23 mouse cellular contexts compared by ENCODE assay signal in genomic region chr4:128499980-128500379, GRCm38 (mm10).
A peak's percentile ranks its signal among the peaks of the same experiment; 100 is the strongest.
DNase-seq lines count a peak whose midpoint lies in the region; ATAC-seq and TF ChIP-seq lines count a peak whose summit lies in the region.
"Had no signal": no experiment of that assay in that cellular context is flagged by ENCODE, and none has a peak within 500 bp of the region (broad histone marks: within the 10 kb centered on the region; RNA-seq: fewer than 3 reads in every experiment).

No protein-coding gene starts in this region.

- H3K4me1 ChIP-seq in forebrain, postnatal 0 days (ENCODE audit: insufficient read depth): no peaks in the 10 kb centered on the region
- peaks cover 4% of the 10 kb centered on the region; the same call in 1 of the 2 replicates for H3K4me1 ChIP-seq in forebrain, embryonic 12.5 days
- H3K4me1 ChIP-seq in midbrain, postnatal 0 days (ENCODE audit: insufficient read depth, low read length): no peaks in the 10 kb centered on the region
- H3K4me1 ChIP-seq in midbrain, embryonic 15.5 days: no peaks in the 10 kb centered on the region
- H3K4me1 ChIP-seq: heart, embryonic 10.5 days; megakaryocyte, embryonic 14.5 days; neural tube, embryonic 12.5 days had no signal

- TF ChIP-seq CTCF in forebrain, postnatal 0 days (IDR thresholded peaks at IDR 0.05; ENCODE audit: low read depth): peak; percentile 41
- TF ChIP-seq CTCF in layer of hippocampus, adult 2 months (conservative IDR thresholded peaks at IDR 0.05): peak; percentile 52
- peak; percentile 59 for TF ChIP-seq CTCF in midbrain, postnatal 0 days (IDR thresholded peaks at IDR 0.05)

- H3K4me3 ChIP-seq in forebrain, postnatal 0 days (ENCODE audit: low read depth, low read length): no peak overlapping the region
- H3K4me3 ChIP-seq in forebrain, embryonic 12.5 days (replicated peaks): no peak overlapping the region
- no peak overlapping the region for H3K4me3 ChIP-seq in layer of hippocampus, adult 2 months
- H3K4me3 ChIP-seq in midbrain, postnatal 0 days (ENCODE audit: low read depth, low read length): no peak overlapping the region
- H3K4me3 ChIP-seq in midbrain, embryonic 15.5 days: no peak overlapping the region
- H3K4me3 ChIP-seq: forebrain, embryonic 10.5 days; heart, embryonic 10.5 days; limb, embryonic 12.5 days; neural tube, embryonic 12.5 days had no signal

- H3K27ac ChIP-seq in forebrain, postnatal 0 days (ENCODE audit: low read depth, low read length): no peak overlapping the region
- H3K27ac ChIP-seq in forebrain, embryonic 12.5 days: no peak overlapping the region
- no peak overlapping the region for H3K27ac ChIP-seq in layer of hippocampus, adult 2 months
- H3K27ac ChIP-seq in midbrain, postnatal 0 days (ENCODE audit: low read depth, low read length): peak overlapping the region; percentile 38; the same call in 1 of the 2 replicates
- no peak overlapping the region for H3K27ac ChIP-seq in midbrain, embryonic 15.5 days
- H3K27ac ChIP-seq: forebrain, embryonic 10.5 days; heart, embryonic 10.5 days; limb, embryonic 12.5 days; neural tube, embryonic 12.5 days had no signal

- no peak overlapping the region for H3K9ac ChIP-seq in forebrain, postnatal 0 days
- no peak overlapping the region for H3K9ac ChIP-seq in forebrain, embryonic 12.5 days
- H3K9ac ChIP-seq in midbrain, postnatal 0 days (replicated peaks; ENCODE audit: low read length, poor library complexity, severe bottlenecking): no peak overlapping the region
- no peak overlapping the region for H3K9ac ChIP-seq in midbrain, embryonic 15.5 days
- H3K9ac ChIP-seq: limb, embryonic 12.5 days; liver, postnatal 0 days; neural tube, embryonic 12.5 days had no signal

- no peaks in the 10 kb centered on the region for H3K27me3 ChIP-seq in forebrain, postnatal 0 days (ENCODE audit: insufficient read depth, low read length)
- no peaks in the 10 kb centered on the region for H3K27me3 ChIP-seq in forebrain, embryonic 12.5 days
- H3K27me3 ChIP-seq in midbrain, postnatal 0 days (ENCODE audit: insufficient read depth, low read length): no peaks in the 10 kb centered on the region
- no peaks in the 10 kb centered on the region for H3K27me3 ChIP-seq in midbrain, embryonic 15.5 days (replicated peaks)
- H3K27me3 ChIP-seq: neural tube, embryonic 12.5 days had no signal

- no peak for ATAC-seq in forebrain, postnatal 0 days
- no peak for ATAC-seq in forebrain, embryonic 12.5 days (ENCODE audit: low FRiP score)
- no peak; the same call in 1 of the 2 replicates for ATAC-seq in midbrain, postnatal 0 days (ENCODE audit: low FRiP score)
- ATAC-seq in midbrain, embryonic 15.5 days (replicated peaks): no peak
- ATAC-seq: liver, postnatal 0 days had no signal

- peaks cover 23% of the 10 kb centered on the region for H3K36me3 ChIP-seq in forebrain, postnatal 0 days (ENCODE audit: insufficient read depth)
- no peaks in the 10 kb centered on the region for H3K36me3 ChIP-seq in forebrain, embryonic 12.5 days (replicated peaks)
- peaks cover 27% of the 10 kb centered on the region for H3K36me3 ChIP-seq in midbrain, postnatal 0 days (ENCODE audit: insufficient read depth, low read length)
- H3K36me3 ChIP-seq in midbrain, embryonic 15.5 days (replicated peaks): no peaks in the 10 kb centered on the region
- H3K36me3 ChIP-seq: forebrain, embryonic 10.5 days; heart, embryonic 10.5 days; limb, embryonic 12.5 days; neural tube, embryonic 12.5 days had no signal

- H3K4me2 ChIP-seq in forebrain, postnatal 0 days (ENCODE audit: low read depth): no peak overlapping the region
- H3K4me2 ChIP-seq in forebrain, embryonic 12.5 days: no peak overlapping the region
- no peak overlapping the region for H3K4me2 ChIP-seq in midbrain, postnatal 0 days (ENCODE audit: low read depth, low read length, poor library complexity, severe bottlenecking)
- no peak overlapping the region for H3K4me2 ChIP-seq in midbrain, embryonic 15.5 days
- H3K4me2 ChIP-seq: limb, embryonic 12.5 days; liver, embryonic 11.5 days; neural tube, embryonic 12.5 days had no signal

- no peaks in the 10 kb centered on the region for H3K9me3 ChIP-seq in forebrain, postnatal 0 days (ENCODE audit: low read length)
- H3K9me3 ChIP-seq in forebrain, embryonic 12.5 days: no peaks in the 10 kb centered on the region
- H3K9me3 ChIP-seq in midbrain, postnatal 0 days (ENCODE audit: low read length): no peaks in the 10 kb centered on the region
- H3K9me3 ChIP-seq in midbrain, embryonic 15.5 days: no peaks in the 10 kb centered on the region
- H3K9me3 ChIP-seq: forebrain, embryonic 10.5 days; heart, embryonic 10.5 days; limb, embryonic 12.5 days; megakaryocyte, embryonic 14.5 days; neural tube, embryonic 12.5 days had no signal

- 68% methylated on average over 2 of the region's 2 CpGs for WGBS in forebrain, postnatal 0 days
- WGBS in forebrain, embryonic 12.5 days: 74% methylated on average over 2 of the region's 2 CpGs
- WGBS in midbrain, postnatal 0 days: 72% methylated on average over 2 of the region's 2 CpGs
- 77% methylated on average over 2 of the region's 2 CpGs for WGBS in midbrain, embryonic 15.5 days

- DNase-seq in forebrain, postnatal 0 days: peak; percentile 37
- no peak for DNase-seq in layer of hippocampus, adult 2 months (ENCODE audit: low spot score in 2 of 2)
- no peak for DNase-seq in layer of hippocampus, adult 9-11 months
- peak; percentile 38 for DNase-seq in midbrain, postnatal 0 days (ENCODE audit: low spot score)
- no peak for DNase-seq in adrenal gland, postnatal 36 days
- DNase-seq: adrenal gland, adult 8-10 months; cerebellum, adult 9-10 months; gastrocnemius, postnatal 10 days; heart, postnatal 4 days; kidney, adult 18-20 months; liver, postnatal 0 days; lung, postnatal 14 days; right cerebral cortex, adult 18-20 months; right cerebral cortex, postnatal 4 days; thymus, postnatal 14 days had no signal

Comparison
In these comparisons a context has a peak if more than half of its experiments do, and no peak if none do; other contexts are left out.
1. DNase-seq: peak in forebrain, postnatal 0 days (single experiment) and midbrain, postnatal 0 days (single experiment); none in layer of hippocampus, adult 2 months (0 of 2), layer of hippocampus, adult 9-11 months (single experiment) and adrenal gland, postnatal 36 days (0 of 2).
2. Peak in every context shown above with its lines, with median percentiles within 50 percentile points of each other: CTCF ChIP-seq.